Mouse (Mus musculus): Measurements from ENCODE around the gene Stk11.

Stk11 gene

GRCm38 (mm10) chr10:80095547-80095946 is 20.1 kb upstream of the Stk11 start:
- DNase-seq (ENCODE audit: low spot score): no peak

- DNase-seq (ENCODE audit: low spot score): no peak
Observed at GRCm38 (mm10) chr10:80097275-80097674, 18.3 kb upstream of the Stk11 start.

GRCm38 (mm10) chr10:80098630-80099029 is 17.0 kb upstream of the Stk11 start:
- no peak for DNase-seq (ENCODE audit: low spot score)

- no peak for DNase-seq (ENCODE audit: low spot score)
Observed at GRCm38 (mm10) chr10:80100982-80101381, 14.6 kb upstream of the Stk11 start.

- peak; percentile 62 for DNase-seq (ENCODE audit: low spot score)
Observed at GRCm38 (mm10) chr10:80102216-80102915, 13.2 kb upstream of the Stk11 start.

GRCm38 (mm10) chr10:80103032-80103431 is 12.6 kb upstream of the Stk11 start:
- no peak for DNase-seq (ENCODE audit: low spot score)

- no peak for DNase-seq (ENCODE audit: low spot score)
Observed at GRCm38 (mm10) chr10:80104181-80104580, 11.4 kb upstream of the Stk11 start.

- no peak for DNase-seq (ENCODE audit: low spot score)
Observed at GRCm38 (mm10) chr10:80105460-80105859, 10.1 kb upstream of the Stk11 start, which contains the start of gene Sbno2. Gene Sbno2 (minus strand): TSS chr10:80105571.

GRCm38 (mm10) chr10:80105926-80106325 is 9.7 kb upstream of the Stk11 start:
- DNase-seq (ENCODE audit: low spot score): no peak

GRCm38 (mm10) chr10:80107678-80108077 is 7.9 kb upstream of the Stk11 start:
- DNase-seq (ENCODE audit: low spot score): no peak

GRCm38 (mm10) chr10:80114341-80115284 is 990 bp upstream of the Stk11 start:
- DNase-seq (ENCODE audit: low spot score): peak; percentile 91

GRCm38 (mm10) chr10:80115944-80116335 is 337 bp downstream of the Stk11 start:
- DNase-seq (ENCODE audit: low spot score): no peak

- DNase-seq (ENCODE audit: low spot score): no peak
Observed at GRCm38 (mm10) chr10:80116563-80116926, 942 bp downstream of the Stk11 start.

GRCm38 (mm10) chr10:80116927-80117691 is 1.5 kb downstream of the Stk11 start:
- DNase-seq (ENCODE audit: low spot score): no peak

GRCm38 (mm10) chr10:80117736-80118135 is 2.1 kb downstream of the Stk11 start:
- no peak for DNase-seq (ENCODE audit: low spot score)

GRCm38 (mm10) chr10:80118552-80118951 is 2.9 kb downstream of the Stk11 start:
- DNase-seq (ENCODE audit: low spot score): no peak

GRCm38 (mm10) chr10:80120146-80120545 is 4.5 kb downstream of the Stk11 start:
- DNase-seq (ENCODE audit: low spot score): no peak

- DNase-seq (ENCODE audit: low spot score): no peak
Observed at GRCm38 (mm10) chr10:80121639-80122038, 6.0 kb downstream of the Stk11 start.

GRCm38 (mm10) chr10:80123932-80124562 is 8.4 kb downstream of the Stk11 start:
- DNase-seq (ENCODE audit: low spot score): no peak

- no peak for DNase-seq (ENCODE audit: low spot score)
Observed at GRCm38 (mm10) chr10:80127920-80128319, 12.3 kb downstream of the Stk11 start.

GRCm38 (mm10) chr10:80129846-80130245 is 14.2 kb downstream of the Stk11 start:
- DNase-seq (ENCODE audit: low spot score): no peak
